Mouse (Mus musculus): ENCODE measurements at regions not wholly inside any gene's neighbourhood (a gene's known extent, or its start where the extent isn't known, plus 50 kb on each side); places are given as distances from the start of the nearest gene placed in this dataset.
A peak's percentile ranks its signal among the peaks of the same experiment; 100 is the strongest.

DNA sequence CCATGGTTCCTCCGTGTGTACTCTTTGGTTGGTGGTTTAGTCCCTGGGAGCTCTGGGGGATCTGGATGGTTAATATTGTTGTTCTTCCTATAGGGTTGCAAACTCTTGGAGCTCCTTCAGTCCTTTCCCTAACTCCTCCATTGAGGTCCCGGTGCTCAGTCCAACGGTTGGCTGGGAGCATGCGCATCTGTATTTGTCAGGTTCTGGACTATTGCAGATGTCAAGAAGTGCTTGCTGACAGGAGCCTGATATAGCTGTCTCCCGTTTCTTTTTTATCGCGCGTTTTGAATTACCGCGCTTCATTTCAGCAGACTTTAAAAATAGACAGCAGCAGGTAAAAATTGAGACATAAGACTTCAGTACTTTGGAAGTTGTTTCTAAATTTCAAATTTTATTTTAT is 518.3 kb upstream of the Adgrl2 start:
- ATAC-seq (ENCODE audit: poor library complexity, severe bottlenecking), result no peak

- peak; percentile 35; the same call in 1 of the 2 replicates for ATAC-seq (ENCODE audit: poor library complexity, severe bottlenecking)
Observed at GRCm38 (mm10) chr3:149505692-149506091, 515.3 kb upstream of the Adgrl2 start.

GRCm38 (mm10) chr3:149503992-149504391 is 513.6 kb upstream of the Adgrl2 start:
- ATAC-seq (ENCODE audit: poor library complexity, severe bottlenecking), result no peak

DNA sequence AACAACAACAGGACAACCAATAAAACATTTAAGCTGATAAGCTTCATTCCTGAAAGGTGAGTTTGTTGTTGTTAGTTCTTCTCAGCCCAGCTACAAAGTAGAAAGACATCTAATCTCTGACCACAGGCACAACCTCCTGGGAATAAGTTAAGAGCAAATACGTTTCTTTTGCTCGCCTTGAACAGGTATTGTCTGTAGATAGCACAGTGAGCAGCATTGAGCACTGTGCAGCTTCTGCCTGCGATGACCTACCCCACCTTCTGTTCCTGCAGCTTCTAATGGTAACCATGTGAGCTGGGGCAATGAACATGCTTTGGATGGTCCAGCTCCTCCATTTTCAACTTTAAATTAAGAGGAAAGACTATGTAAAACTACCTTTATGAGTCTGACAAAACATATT is 509.8 kb upstream of the Adgrl2 start:
- ATAC-seq (ENCODE audit: poor library complexity, severe bottlenecking), result no peak

DNA sequence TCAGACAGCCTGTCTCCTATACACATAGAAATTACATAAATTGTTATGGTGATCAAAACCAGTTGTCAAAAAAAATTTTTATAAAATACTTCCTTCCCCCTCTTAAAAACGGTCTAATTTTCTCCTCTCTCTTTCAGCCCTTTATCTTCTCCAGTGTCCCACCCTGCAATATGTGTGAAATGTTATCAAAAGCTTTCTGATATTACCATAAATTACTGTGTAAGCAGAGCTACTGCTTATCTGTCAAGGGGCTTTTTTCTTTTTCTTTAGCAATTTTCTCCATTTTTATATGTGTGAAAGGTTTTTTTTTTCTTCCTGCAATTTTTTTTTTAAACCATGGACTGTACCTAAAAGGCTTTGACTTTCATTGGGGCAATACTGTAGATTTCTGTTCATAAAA is 508.4 kb upstream of the Adgrl2 start:
- ATAC-seq (ENCODE audit: poor library complexity, severe bottlenecking), result no peak

- no peak for ATAC-seq (ENCODE audit: poor library complexity, severe bottlenecking)
Observed at GRCm38 (mm10) chr3:149496829-149497471, 506.6 kb upstream of the Adgrl2 start.

DNA sequence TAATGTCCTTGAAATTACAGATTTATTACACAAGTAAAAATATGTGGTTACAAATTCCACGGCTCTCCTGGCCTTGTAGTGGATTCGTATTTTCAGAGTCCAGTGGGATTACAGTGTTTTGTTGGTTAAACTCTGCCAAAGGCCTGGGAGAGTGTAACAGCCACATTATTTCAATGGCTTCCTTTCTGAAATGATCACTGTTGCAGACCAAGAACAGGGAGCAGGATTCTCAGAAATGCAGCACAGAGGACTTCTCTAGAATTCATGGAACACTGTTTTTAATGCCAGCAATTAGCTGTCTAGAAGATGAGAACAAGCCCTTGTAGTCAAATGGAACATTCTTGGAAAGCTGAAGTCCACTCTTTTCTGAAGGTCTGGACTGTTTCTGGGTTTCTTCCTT is 505.8 kb upstream of the Adgrl2 start:
- ATAC-seq (ENCODE audit: poor library complexity, severe bottlenecking), result no peak

GRCm38 (mm10) chr3:149488147-149488546 is 497.8 kb upstream of the Adgrl2 start:
- ATAC-seq (ENCODE audit: poor library complexity, severe bottlenecking), result no peak

DNA sequence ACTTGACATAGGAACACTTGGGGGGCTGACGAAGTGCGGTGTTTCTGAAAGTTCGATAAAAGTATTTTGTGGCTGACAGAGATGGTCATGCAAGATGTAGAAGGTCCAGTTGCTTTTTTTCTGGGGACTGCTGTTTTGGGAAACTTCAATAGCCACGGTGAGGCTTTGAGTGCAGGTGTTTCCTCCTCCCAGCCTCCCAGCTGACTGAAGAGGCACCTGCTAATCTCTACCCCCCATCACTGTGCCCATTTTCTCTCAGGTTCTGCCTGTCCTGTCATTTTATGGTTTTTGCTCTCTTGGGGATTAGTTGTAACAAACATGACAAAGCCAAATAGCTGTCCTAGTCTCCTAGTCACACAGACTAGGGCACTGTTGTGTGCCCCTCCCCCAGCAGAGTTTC is 495.1 kb upstream of the Adgrl2 start:
- ATAC-seq (ENCODE audit: poor library complexity, severe bottlenecking), result 0 out of 2 replicates have a peak, but pooled peaks have one; percentile 12

DNA sequence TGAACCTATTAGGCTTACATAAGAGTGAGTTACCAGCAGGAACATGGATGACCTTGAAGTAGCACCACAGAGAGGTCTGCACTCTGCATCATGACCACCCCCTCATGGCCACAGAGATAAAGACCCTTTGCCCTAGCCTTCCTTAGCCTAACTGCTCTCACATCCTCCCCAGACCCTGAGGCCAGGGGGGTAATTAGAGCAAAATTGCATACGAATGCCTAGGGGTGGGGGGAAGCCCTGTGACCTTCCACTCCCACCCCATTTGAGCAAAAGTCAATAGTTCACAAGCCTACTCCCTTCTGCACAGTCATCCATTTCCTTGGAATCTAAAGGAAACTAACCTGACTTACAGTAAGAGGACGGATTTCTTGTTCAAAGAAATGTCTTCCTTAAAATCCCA is 494.0 kb upstream of the Adgrl2 start:
- no peak for ATAC-seq (ENCODE audit: poor library complexity, severe bottlenecking)

DNA sequence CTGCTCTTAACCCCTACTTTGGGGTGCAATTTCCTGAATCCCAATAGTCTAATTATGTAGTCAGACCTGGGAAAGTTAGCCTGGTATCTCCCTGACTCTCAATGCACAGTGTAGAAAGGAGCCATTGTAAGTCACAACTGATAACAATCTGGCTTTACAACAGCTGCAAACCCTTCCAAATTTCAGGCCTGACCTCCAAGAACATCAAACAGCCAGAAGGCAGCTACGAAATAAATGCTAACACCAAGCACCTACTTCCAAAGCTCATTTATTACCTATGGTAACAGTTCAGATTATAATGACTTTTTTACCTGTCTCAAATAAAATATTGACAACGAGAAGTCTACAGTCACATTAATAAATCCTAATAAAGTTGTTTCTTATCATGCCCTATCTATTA is 485.8 kb upstream of the Adgrl2 start:
- ATAC-seq (ENCODE audit: poor library complexity, severe bottlenecking), result no peak

DNA sequence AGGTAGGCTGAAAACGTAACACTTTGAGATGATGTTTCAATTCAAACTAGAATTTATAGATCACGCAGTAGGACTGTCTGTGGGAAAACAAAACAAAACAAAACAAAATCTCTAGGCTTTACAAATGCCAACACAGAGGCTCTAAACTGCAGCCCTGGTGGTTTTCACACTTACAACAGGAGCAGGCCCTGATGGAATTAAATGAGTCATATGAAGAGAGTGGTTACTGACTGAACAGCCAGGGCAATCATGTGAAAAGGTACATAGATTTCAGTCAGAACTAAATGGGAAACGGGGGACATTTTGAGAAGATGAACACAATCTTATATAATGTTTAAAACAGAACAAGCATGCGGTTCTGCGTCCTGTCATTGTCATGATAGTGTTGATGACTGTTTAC is 476.6 kb upstream of the Adgrl2 start:
- ATAC-seq (ENCODE audit: poor library complexity, severe bottlenecking), result no peak

DNA sequence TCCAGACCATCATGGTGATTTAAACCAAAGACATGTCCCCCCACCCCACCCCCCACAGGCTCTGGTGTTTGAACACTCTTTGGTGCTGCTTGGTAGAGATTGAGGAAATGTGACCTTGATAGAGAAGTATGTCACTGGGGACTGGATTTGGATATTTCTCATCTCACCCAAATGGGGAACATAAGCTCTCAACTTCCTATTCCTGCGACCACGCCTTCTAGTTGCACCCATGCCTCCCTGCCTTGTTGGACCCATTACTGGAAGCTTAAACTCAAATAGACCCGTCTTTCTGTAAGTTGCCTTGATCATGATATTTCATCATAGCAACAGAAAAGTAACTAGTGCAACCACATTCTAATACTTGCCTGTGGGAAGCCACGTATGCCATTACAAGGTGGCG is 474.2 kb upstream of the Adgrl2 start:
- ATAC-seq (ENCODE audit: poor library complexity, severe bottlenecking), result peak; percentile 95

DNA sequence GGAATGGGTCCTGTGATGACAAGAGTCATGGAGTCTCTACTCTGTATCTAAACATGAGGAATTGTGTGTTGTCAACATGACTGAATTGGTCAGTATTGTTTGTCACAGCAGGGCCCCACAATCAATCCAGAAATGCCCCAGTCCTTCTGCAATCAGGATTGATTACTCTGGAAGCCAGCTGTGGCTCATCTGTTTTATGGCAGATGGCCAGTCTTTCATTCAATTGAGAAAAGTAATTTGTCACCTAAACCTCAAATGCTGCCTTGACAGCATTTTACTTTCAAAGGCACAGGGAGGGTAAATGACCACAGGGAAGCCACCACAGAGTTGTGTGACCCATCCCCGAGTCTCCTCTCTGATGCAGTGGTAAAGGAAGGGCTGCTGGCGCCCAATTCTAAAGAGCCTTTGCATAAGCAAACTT is 471.8 kb upstream of the Adgrl2 start:
- ATAC-seq (ENCODE audit: poor library complexity, severe bottlenecking), result no peak

GRCm38 (mm10) chr3:149461613-149462012 is 471.3 kb upstream of the Adgrl2 start:
- peak; percentile 21; the same call in 1 of the 2 replicates for ATAC-seq (ENCODE audit: poor library complexity, severe bottlenecking)

- ATAC-seq (ENCODE audit: poor library complexity, severe bottlenecking), result no peak
Observed at GRCm38 (mm10) chr3:149449376-149449775, 459.0 kb upstream of the Adgrl2 start.

- no peak for ATAC-seq (ENCODE audit: poor library complexity, severe bottlenecking)
Observed at GRCm38 (mm10) chr3:149445991-149446564, 455.7 kb upstream of the Adgrl2 start.

- ATAC-seq (ENCODE audit: poor library complexity, severe bottlenecking), result peak; percentile 42
Observed at GRCm38 (mm10) chr3:149444854-149445577, 454.7 kb upstream of the Adgrl2 start.

- ATAC-seq (ENCODE audit: poor library complexity, severe bottlenecking), result no peak
Observed at GRCm38 (mm10) chr3:149444377-149444776, 454.0 kb upstream of the Adgrl2 start.

- peak; percentile 69 for ATAC-seq (ENCODE audit: poor library complexity, severe bottlenecking)
Observed at GRCm38 (mm10) chr3:149441227-149441626, 450.9 kb upstream of the Adgrl2 start.

DNA sequence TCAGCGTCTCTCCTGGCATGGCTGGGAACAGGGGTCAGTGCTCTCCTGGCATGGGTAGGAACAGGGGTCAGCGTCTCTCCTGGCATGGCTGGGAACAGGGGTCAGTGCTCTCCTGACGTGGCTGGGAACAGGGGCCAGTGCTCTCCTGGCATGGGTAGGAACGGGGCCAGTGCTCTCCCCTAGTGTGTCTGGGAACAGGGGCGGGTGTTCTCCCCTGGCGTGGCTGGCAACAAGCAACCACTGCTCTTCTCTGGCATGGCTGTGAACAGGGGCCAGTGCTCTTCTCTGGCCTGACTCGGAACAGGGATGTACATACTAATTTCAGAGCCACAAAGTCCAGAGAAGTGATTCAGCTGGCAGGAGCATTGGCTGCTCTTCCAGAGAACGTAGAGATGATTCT is 447.4 kb upstream of the Adgrl2 start:
- ATAC-seq (ENCODE audit: poor library complexity, severe bottlenecking), result no peak

DNA sequence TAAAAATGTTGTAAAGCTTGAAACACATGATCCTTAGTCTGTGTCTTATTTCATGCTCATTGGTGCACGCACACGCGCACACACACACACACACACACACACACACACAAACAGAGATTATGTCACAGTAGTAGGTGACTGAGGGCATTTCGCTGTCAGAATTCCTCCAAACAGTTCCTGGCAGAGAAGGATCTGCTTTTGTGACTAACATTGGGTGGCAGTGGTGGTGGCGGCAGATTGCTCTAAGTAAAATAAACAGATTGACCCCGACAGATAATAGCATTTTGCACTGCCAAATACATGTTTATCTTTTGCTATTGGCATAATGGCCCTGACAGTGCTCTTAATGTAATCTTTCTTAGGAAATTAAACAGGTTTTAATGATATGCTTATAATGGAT is 446.6 kb upstream of the Adgrl2 start:
- no peak for ATAC-seq (ENCODE audit: poor library complexity, severe bottlenecking)

Data from megakaryocyte, adult 5-6 weeks (primary cell).